Mouse (Mus musculus) MEL (cell line): ENCODE results near the gene Nek8. TPM values are rescaled to one million over a fixed set of nuclear protein-coding genes. Genes with fewer than 3 reads are reported as not detected.

ENCODE experiments used
- DNase-seq: peaks from one replicate; pipeline ENCODE4 v3.0.0; 2011; ENCODE audit warnings: low read depth, low spot score
- H3K27ac ChIP-seq: 2 replicates; pipeline ENCODE4 v1.5.1; 2012; ENCODE audit warnings: low read depth, mild to moderate bottlenecking, control low read depth, low read length, moderate library complexity; ENCODE audit not compliant: control insufficient read depth
- H3K27me3 ChIP-seq, 2 experiments: fragments of 150-350 bp in 1 of 2; sonication (generic) in 1 of 2; 2 replicates each; pipeline ENCODE4 v1.6.1; 2012; ENCODE audit warnings: low read length in 2 of 2, mild to moderate bottlenecking in 2 of 2, improper control_type of control experiment in 1 of 2, moderate library complexity in 1 of 2; ENCODE audit not compliant: insufficient read depth in 2 of 2, control insufficient read depth in 1 of 2
- H3K36me3 ChIP-seq, 2 experiments: 2 replicates each; pipeline ENCODE4 v1.6.1; 2012 to 2014; ENCODE audit warnings: low read length in 2 of 2, improper control_type of control experiment in 1 of 2, inconsistent platforms in 1 of 2, mild to moderate bottlenecking in 1 of 2; ENCODE audit not compliant: insufficient read depth in 2 of 2, control insufficient read depth in 1 of 2
- H3K4me1 ChIP-seq, 2 experiments: fragments of 150-350 bp in 1 of 2; sonication (generic) in 1 of 2; 2 replicates each; pipeline ENCODE4 v1.6.1; 2012; ENCODE audit warnings: low read length in 2 of 2, improper control_type of control experiment in 1 of 2, mild to moderate bottlenecking in 1 of 2; ENCODE audit not compliant: insufficient read depth in 2 of 2, control insufficient read depth in 1 of 2
- H3K4me3 ChIP-seq, 2 experiments: fragments of 150-350 bp in 1 of 2; sonication (generic) in 1 of 2; 2 replicates each; pipeline ENCODE4 v1.5.1; 2012; ENCODE audit warnings: low read depth in 2 of 2, low read length in 2 of 2, mild to moderate bottlenecking in 2 of 2, moderate library complexity in 2 of 2, control low read depth in 1 of 2, improper control_type of control experiment in 1 of 2; ENCODE audit not compliant: control insufficient read depth in 1 of 2, insufficient read depth in 1 of 2
- H3K79me2 ChIP-seq: 2 replicates; pipeline ENCODE4 v1.6.1; 2012; ENCODE audit warnings: mild to moderate bottlenecking, low read length, moderate library complexity; ENCODE audit not compliant: control insufficient read depth, poor library complexity, insufficient read depth
- H3K9ac ChIP-seq: 2 replicates; pipeline ENCODE4 v1.6.1; 2012; ENCODE audit warnings: low read depth, mild to moderate bottlenecking, control low read depth, low read length, moderate library complexity; ENCODE audit not compliant: control insufficient read depth, poor library complexity, severe bottlenecking
- H3K9me3 ChIP-seq: fragments of 150-350 bp; sonication (generic); replicated peaks from 2 replicates; pipeline ENCODE4 v1.6.1; 2012; ENCODE audit warnings: mild to moderate bottlenecking, low read length, improper control_type of control experiment, moderate library complexity; ENCODE audit not compliant: insufficient read depth
- CHD1 ChIP-seq: IDR thresholded peaks from 2 replicates; pipeline ENCODE4 v1.6.1; 2012; ENCODE audit warnings: low read depth, mild to moderate bottlenecking, inconsistent platforms, low read length, improper control_type of control experiment
- CHD2 ChIP-seq: IDR thresholded peaks from 2 replicates; pipeline ENCODE4 v1.6.1; 2011; ENCODE audit warnings: low read length, improper control_type of control experiment
- CTCF ChIP-seq, 3 experiments: IDR thresholded peaks in 2 of 3; conservative IDR thresholded peaks in 1 of 3; 2 replicates each; pipeline ENCODE4 v1.5.1; 2011 to 2012; ENCODE audit warnings: low read length in 3 of 3, low read depth in 2 of 3, mild to moderate bottlenecking in 2 of 3, improper control_type of control experiment in 1 of 3, inconsistent platforms in 1 of 3, mixed read lengths in 1 of 3, moderate library complexity in 1 of 3; ENCODE audit not compliant: control insufficient read depth in 1 of 3, insufficient read depth in 1 of 3, poor library complexity in 1 of 3, severe bottlenecking in 1 of 3
- E2F4 ChIP-seq: IDR thresholded peaks from 2 replicates; pipeline ENCODE4 v1.6.1; 2011; ENCODE audit warnings: low read depth, low read length, improper control_type of control experiment, borderline replicate concordance
- ELF1 ChIP-seq: IDR thresholded peaks from 2 replicates; pipeline ENCODE4 v1.6.1; 2014; ENCODE audit warnings: low read depth, mild to moderate bottlenecking, inconsistent platforms, low read length, improper control_type of control experiment, moderate library complexity
- EP300 ChIP-seq, 2 experiments: IDR thresholded peaks; 2 replicates each; pipeline ENCODE4 v1.6.1; 2011; ENCODE audit warnings: improper control_type of control experiment in 2 of 2, low read length in 2 of 2, low read depth in 1 of 2, mild to moderate bottlenecking in 1 of 2
- ETS1 ChIP-seq: IDR thresholded peaks from 2 replicates; pipeline ENCODE4 v1.6.1; 2012; ENCODE audit warnings: low read depth, mild to moderate bottlenecking, inconsistent platforms, low read length, improper control_type of control experiment, moderate library complexity
- GABPA ChIP-seq: IDR thresholded peaks from 2 replicates; pipeline ENCODE4 v1.6.1; 2012; ENCODE audit warnings: low read depth, mild to moderate bottlenecking, inconsistent platforms, low read length, improper control_type of control experiment, moderate library complexity
- GATA1 ChIP-seq: IDR thresholded peaks from 2 replicates; pipeline ENCODE4 v1.6.1; 2011; ENCODE audit warnings: low read depth, low read length, improper control_type of control experiment
- HCFC1 ChIP-seq: IDR thresholded peaks from 2 replicates; pipeline ENCODE4 v1.6.1; 2012; ENCODE audit warnings: low read depth, mild to moderate bottlenecking, inconsistent platforms, low read length, improper control_type of control experiment, moderate library complexity
- JUND ChIP-seq: IDR thresholded peaks from 2 replicates; pipeline ENCODE4 v1.6.1; 2011; ENCODE audit warnings: low read depth, mild to moderate bottlenecking, improper control_type of control experiment, low read length
- KAT2A ChIP-seq: conservative IDR thresholded peaks from 2 replicates; pipeline ENCODE4 v1.6.1; 2012; ENCODE audit warnings: low read depth, low read length, improper control_type of control experiment, inconsistent platforms
- MAFK ChIP-seq: IDR thresholded peaks from 2 replicates; pipeline ENCODE4 v1.6.1; 2011; ENCODE audit warnings: low read depth, mild to moderate bottlenecking, low read length, improper control_type of control experiment, borderline replicate concordance
- MXI1 ChIP-seq: IDR thresholded peaks from 2 replicates; pipeline ENCODE4 v1.6.1; 2011; ENCODE audit warnings: mild to moderate bottlenecking, low read depth, low read length, improper control_type of control experiment
- MYC ChIP-seq: IDR thresholded peaks from 2 replicates; pipeline ENCODE4 v1.6.1; 2011; ENCODE audit warnings: low read depth, mild to moderate bottlenecking, low read length, improper control_type of control experiment, moderate library complexity
- NELFE ChIP-seq: IDR thresholded peaks from 2 replicates; pipeline ENCODE4 v1.6.1; 2011; ENCODE audit warnings: low read depth, low read length, improper control_type of control experiment
- POLR2A ChIP-seq, 2 experiments: IDR thresholded peaks; 2 replicates each; pipeline ENCODE4 v1.6.1; 2011 to 2012; ENCODE audit warnings: low read length in 2 of 2, mild to moderate bottlenecking in 2 of 2, control low read depth in 1 of 2, improper control_type of control experiment in 1 of 2, low read depth in 1 of 2, moderate library complexity in 1 of 2; ENCODE audit not compliant: control insufficient read depth in 1 of 2, insufficient read depth in 1 of 2, poor library complexity in 1 of 2
- POLR2AphosphoS5 ChIP-seq: IDR thresholded peaks from 2 replicates; pipeline ENCODE4 v1.6.1; 2012; ENCODE audit warnings: low read depth, borderline replicate concordance, mild to moderate bottlenecking, inconsistent platforms, low read length, moderate library complexity, mixed read lengths
- RAD21 ChIP-seq: IDR thresholded peaks from 2 replicates; pipeline ENCODE4 v1.6.1; 2011; ENCODE audit warnings: mild to moderate bottlenecking, low read depth, low read length, improper control_type of control experiment
- SMC3 ChIP-seq: IDR thresholded peaks from 2 replicates; pipeline ENCODE4 v1.6.1; 2011; ENCODE audit warnings: low read depth, low read length, improper control_type of control experiment
- TAL1 ChIP-seq: IDR thresholded peaks from 2 replicates; pipeline ENCODE4 v1.6.1; 2012; ENCODE audit warnings: mild to moderate bottlenecking, inconsistent platforms, low read length, moderate library complexity, mixed read lengths
- TBP ChIP-seq: IDR thresholded peaks from 2 replicates; pipeline ENCODE4 v1.8.0; 2011; ENCODE audit warnings: low read depth, low read length, improper control_type of control experiment
- TCF12 ChIP-seq: IDR thresholded peaks from 2 replicates; pipeline ENCODE4 v1.6.1; 2014; ENCODE audit warnings: low read depth, mild to moderate bottlenecking, inconsistent platforms, low read length, improper control_type of control experiment, moderate library complexity
- UBTF ChIP-seq: IDR thresholded peaks from 2 replicates; pipeline ENCODE4 v1.6.1; 2012; ENCODE audit warnings: low read depth, mild to moderate bottlenecking, inconsistent platforms, low read length, improper control_type of control experiment, moderate library complexity, borderline replicate concordance; ENCODE audit not compliant: insufficient read depth
- USF1 ChIP-seq: IDR thresholded peaks from 2 replicates; pipeline ENCODE4 v1.6.1; 2014; ENCODE audit warnings: low read depth, mild to moderate bottlenecking, inconsistent platforms, low read length, improper control_type of control experiment, moderate library complexity
- USF2 ChIP-seq, 2 experiments: IDR thresholded peaks; 2 replicates each; pipeline ENCODE4 v1.6.1; 2011 to 2012; ENCODE audit warnings: improper control_type of control experiment in 2 of 2, low read length in 2 of 2, borderline replicate concordance in 1 of 2, inconsistent platforms in 1 of 2, low read depth in 1 of 2, mild to moderate bottlenecking in 1 of 2; ENCODE audit not compliant: insufficient read depth in 1 of 2
- ZKSCAN1 ChIP-seq: IDR thresholded peaks from 2 replicates; pipeline ENCODE4 v1.6.1; 2012; ENCODE audit warnings: low read depth, mild to moderate bottlenecking, inconsistent platforms, low read length, improper control_type of control experiment, moderate library complexity
- ZMIZ1 ChIP-seq: IDR thresholded peaks from 2 replicates; pipeline ENCODE4 v1.6.1; 2012; ENCODE audit warnings: low read depth, mild to moderate bottlenecking, inconsistent platforms, low read length, improper control_type of control experiment, moderate library complexity
- ZNF384 ChIP-seq: IDR thresholded peaks from 2 replicates; pipeline ENCODE4 v1.6.1; 2012; ENCODE audit warnings: low read depth, mild to moderate bottlenecking, inconsistent platforms, low read length, improper control_type of control experiment
- polyA plus RNA-seq, 2 experiments: library from polyadenylated mRNA; stranded (reverse) in 1 of 2; unstranded in 1 of 2; fragments of >175 nt in 1 of 2; fragments of >200 nt in 1 of 2; gene quantifications; 2 replicates each; pipeline versions ENCODE4 v1.2.1 to v1.2.4; 2012; ENCODE audit warnings: low replicate concordance in 2 of 2, low read depth in 1 of 2; ENCODE audit not compliant: insufficient read length in 2 of 2, insufficient read depth in 1 of 2, missing spikeins in 1 of 2
- total RNA-seq: library from RNA; depleted of rRNA; stranded (reverse); fragments of 300-350 nt; gene quantifications from 2 replicates; pipeline ENCODE4 v1.2.3, GENCODE M21; 2012

Nek8 gene
- total and polyA plus RNA-seq, 3 experiments, result 7.5 to 10.1 TPM; not detected in 1

GRCm38 (mm10) chr11:78178859-78179437, 2.5 kb upstream of the Nek8 start (continued):
- no peak for TF ChIP-seq CHD1
- TF ChIP-seq CTCF (IDR thresholded peaks at IDR 0.05 in 2 of 3, conservative IDR thresholded peaks at IDR 0.05 in 1 of 3; ENCODE audit: control insufficient read depth in 1 of 3, insufficient read depth in 1 of 3, low read depth in 2 of 3, low read length in 3 of 3, poor library complexity in 1 of 3, severe bottlenecking in 1 of 3), result no peak
- TF ChIP-seq ELF1, result no peak
- no peak for TF ChIP-seq MAFK
- TF ChIP-seq SMC3, result peak; percentile 15
- peak; percentile 92 for TF ChIP-seq POLR2AphosphoS5
- TF ChIP-seq GABPA, result no peak

GRCm38 (mm10) chr11:78177903-78178858, 1.7 kb upstream of the Nek8 start:
- Histone ChIP-seq H3K4me3 (peak overlapping the region; percentile 67 to 81), H3K36me3 (peaks cover 12 to 32% of the 10 kb centered on the region in 2 experiments), H3K9me3 (no peaks in the 10 kb centered on the region), H3K79me2 (peaks cover 29% of the 10 kb centered on the region), H3K4me1 (peaks cover 4 to 19% of the 10 kb centered on the region in 2 experiments; a peak in 2 of 4 replicates), H3K9ac (peak overlapping the region; percentile 92), H3K27me3 (no peaks in the 10 kb centered on the region), H3K27ac (peak overlapping the region; percentile 96)
- peak; percentile 98 for DNase-seq
- TF ChIP-seq POLR2A (IDR thresholded peaks at IDR 0.05; ENCODE audit: control insufficient read depth in 1 of 2, insufficient read depth in 1 of 2, low read depth in 1 of 2, low read length in 2 of 2, poor library complexity in 1 of 2), result peak; percentile 63 to 72; a peak in 3 of 4 replicates
- peak; percentile 94 to 99 (median 99) for TF ChIP-seq CTCF (IDR thresholded peaks at IDR 0.05 in 2 of 3, conservative IDR thresholded peaks at IDR 0.05 in 1 of 3; ENCODE audit: control insufficient read depth in 1 of 3, insufficient read depth in 1 of 3, low read depth in 2 of 3, low read length in 3 of 3, poor library complexity in 1 of 3, severe bottlenecking in 1 of 3)
- TF ChIP-seq CHD2, result no peak
- no peak for TF ChIP-seq MAFK
- peak; percentile 6 for TF ChIP-seq ETS1
- TF ChIP-seq GATA1, result no peak
- no peak for TF ChIP-seq TAL1
- TF ChIP-seq MXI1, result peak; percentile 74
- TF ChIP-seq JUND, result no peak
- peak; percentile 10; the same call in 1 of the 2 replicates for TF ChIP-seq TBP
- no peak for TF ChIP-seq HCFC1
- no peak for TF ChIP-seq USF2 (IDR thresholded peaks at IDR 0.05; ENCODE audit: borderline replicate concordance in 1 of 2, insufficient read depth in 1 of 2, low read depth in 1 of 2, low read length in 2 of 2)
- TF ChIP-seq CHD1, result peak; percentile 29; the same call in 1 of the 2 replicates
- 0 out of 2 replicates have a peak, but pooled peaks have one; percentile 3 for TF ChIP-seq USF1
- peak; percentile 97 for TF ChIP-seq RAD21
- TF ChIP-seq SMC3, result peak; percentile 83
- peak; percentile 23 for TF ChIP-seq ELF1
- peak; percentile 10; the same call in 1 of the 2 replicates for TF ChIP-seq UBTF
- peak; percentile 46 for TF ChIP-seq TCF12
- no peak; a peak in 1 of 4 replicates for TF ChIP-seq EP300 (IDR thresholded peaks at IDR 0.05; ENCODE audit: low read depth in 1 of 2, low read length in 2 of 2)
- no peak for TF ChIP-seq E2F4
- TF ChIP-seq ZKSCAN1, result no peak
- no peak for TF ChIP-seq KAT2A
- TF ChIP-seq GABPA, result 0 out of 2 replicates have a peak, but pooled peaks have one; percentile 17
- no peak for TF ChIP-seq POLR2AphosphoS5
- TF ChIP-seq ZMIZ1, result peak; percentile 81
- no peak for TF ChIP-seq ZNF384
- peak; percentile 26; the same call in 1 of the 2 replicates for TF ChIP-seq MYC
- peak; percentile 81 for TF ChIP-seq NELFE
